Mouse (Mus musculus): ENCODE measurements around the gene Grb10. TPM values are rescaled to one million over a fixed set of nuclear protein-coding genes. Genes with fewer than 3 reads are reported as not detected.

Grb10 gene
- total RNA-seq, 2 experiments from 2014 or later = 35.0 to 41.9 TPM

DNA sequence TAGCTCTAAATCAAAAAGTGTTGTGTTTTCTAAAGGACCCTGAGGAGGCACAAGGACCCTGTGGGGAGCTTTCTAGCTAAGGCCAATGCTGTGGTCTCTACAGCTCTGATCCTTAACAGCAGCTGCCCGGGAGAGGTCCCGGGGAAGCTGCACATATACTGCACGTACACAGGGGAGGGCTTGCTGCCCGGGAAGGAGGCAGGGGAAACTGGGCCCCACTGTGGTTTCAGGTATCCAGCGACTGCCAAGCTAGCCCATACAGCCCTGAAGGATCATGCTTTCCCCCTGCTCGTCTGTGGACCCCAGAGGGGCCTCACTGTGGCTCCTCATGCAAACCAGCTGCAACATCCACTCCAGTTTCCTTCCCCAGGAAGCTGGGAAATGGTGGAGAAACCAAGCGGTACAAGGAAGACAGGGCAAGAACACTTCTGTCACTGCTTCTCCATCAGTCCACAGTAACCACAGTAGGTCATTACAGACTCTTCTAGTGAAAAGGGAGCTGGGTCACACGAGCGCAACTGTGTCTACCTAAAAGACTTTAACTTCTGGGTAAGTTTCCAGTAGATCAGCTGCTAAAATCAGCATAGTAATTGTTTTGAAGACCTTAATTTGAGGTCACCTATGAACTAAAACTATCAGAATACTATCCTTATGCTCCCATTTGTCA lies 90.0 kb downstream of the Grb10 start:
- DNase-seq (ENCODE audit: low spot score in 2 of 2) = no peak

DNA sequence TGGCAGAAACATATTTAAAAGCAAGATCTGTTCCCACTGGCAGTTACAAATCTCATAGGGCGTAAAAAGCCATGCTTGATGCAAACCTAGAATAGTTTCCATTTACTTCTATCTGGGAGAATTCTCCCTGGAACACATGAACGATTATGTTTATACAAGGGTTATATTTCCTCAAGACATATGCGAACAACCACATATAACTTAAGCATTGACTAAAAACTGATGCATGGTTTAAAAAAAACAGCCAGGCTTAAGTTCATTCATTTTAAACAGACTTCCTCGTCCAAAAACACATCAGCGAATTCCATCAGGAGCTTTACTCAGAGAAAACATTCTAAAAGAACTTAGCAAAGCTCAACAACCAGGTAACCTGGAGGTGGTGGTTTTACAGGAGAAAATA lies 90.6 kb downstream of the Grb10 start:
- no peak for DNase-seq (ENCODE audit: low spot score in 2 of 2)

DNA sequence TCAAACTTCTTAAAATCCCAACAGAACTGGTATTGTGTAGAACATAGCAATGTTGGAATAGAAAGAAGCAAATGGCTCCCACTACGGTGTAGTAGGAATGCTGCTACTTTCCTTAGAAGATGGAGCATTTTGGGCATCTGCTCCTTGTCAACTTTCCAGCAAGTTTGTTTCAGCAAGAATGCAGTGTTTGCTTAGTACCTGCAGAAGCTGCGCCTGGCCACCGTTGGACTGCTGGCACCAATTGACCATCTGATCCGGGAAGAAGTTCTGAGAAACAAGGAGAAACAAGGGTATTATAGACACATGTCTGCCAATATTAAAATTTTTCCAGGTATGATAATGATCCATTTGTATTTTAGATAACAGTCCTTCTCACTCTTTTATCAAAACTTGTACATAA lies 92.7 kb downstream of the Grb10 start:
- DNase-seq (ENCODE audit: low spot score in 2 of 2) = no peak

DNA sequence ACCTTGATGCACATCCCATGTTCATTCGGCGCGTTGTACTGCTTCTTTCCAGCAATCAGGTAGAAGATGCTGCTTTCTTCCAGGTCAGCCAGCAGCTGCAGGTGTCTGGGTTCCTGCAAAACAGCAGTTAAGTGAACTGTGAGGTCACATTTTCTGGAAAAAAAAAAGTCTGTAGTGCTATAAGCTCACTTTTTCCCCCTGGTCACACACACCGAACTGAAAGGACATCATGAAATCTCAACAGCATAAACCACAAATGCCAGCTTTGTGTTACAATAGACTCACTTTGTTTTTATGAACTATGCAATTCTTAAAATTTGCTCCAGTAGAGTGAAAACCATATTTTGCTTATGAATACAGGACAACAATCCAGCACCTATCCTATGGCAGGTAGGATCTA lies 93.7 kb downstream of the Grb10 start:
- no peak for DNase-seq (ENCODE audit: low spot score in 2 of 2)

DNA sequence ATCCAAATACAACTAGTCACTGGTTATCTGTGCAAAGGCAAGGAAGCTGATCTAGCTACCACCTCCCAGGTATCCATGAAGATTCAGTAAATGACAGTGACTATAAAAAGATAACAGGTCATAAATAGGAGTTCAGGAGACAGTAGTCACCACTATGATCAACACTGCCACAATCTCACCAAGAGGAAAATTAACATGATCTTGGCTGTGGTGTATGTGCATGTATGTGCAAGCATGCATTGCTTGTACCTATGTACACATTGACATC lies 94.5 kb downstream of the Grb10 start:
- DNase-seq (ENCODE audit: low spot score in 2 of 2) = no peak

DNA sequence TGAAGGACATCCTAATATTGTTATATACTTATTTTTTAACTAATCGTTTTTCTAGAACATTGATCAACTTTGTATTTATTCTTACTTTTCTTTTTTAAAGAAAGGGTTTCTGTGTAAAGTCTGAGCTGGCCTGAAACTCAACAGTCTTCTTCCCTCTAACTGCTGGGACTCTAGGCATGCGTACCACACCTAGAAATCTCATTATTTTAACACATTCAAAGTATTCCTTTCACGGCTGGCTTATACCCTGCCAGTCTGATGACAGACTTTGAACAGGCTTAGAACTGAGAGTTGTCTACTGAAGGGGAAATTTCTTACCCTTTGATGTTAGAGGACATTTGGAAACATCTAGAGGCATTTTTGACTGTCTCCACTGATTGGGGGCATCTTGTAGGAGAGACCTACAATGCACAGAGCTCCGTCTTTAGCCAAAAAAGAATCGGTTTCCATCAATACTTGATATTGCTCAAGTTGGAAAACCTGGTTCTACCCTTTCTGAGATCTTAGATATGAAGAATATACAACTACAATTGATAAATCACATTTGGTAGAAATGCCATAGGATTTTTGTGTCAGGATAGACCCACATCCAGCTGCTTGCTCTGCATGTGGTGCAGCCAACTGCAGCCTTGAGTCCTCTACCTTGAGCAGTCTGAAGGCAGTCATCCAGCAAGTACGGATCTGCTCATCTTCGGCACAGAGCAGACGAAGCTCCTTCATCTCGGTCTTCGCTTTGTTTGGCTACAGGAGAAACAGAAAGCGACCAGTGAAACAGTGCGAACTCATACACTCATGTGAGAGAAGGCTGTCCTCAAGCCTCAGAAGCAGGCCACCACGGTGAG lies 95.0 kb downstream of the Grb10 start:
- no peak for DNase-seq (ENCODE audit: low spot score in 2 of 2)

DNA sequence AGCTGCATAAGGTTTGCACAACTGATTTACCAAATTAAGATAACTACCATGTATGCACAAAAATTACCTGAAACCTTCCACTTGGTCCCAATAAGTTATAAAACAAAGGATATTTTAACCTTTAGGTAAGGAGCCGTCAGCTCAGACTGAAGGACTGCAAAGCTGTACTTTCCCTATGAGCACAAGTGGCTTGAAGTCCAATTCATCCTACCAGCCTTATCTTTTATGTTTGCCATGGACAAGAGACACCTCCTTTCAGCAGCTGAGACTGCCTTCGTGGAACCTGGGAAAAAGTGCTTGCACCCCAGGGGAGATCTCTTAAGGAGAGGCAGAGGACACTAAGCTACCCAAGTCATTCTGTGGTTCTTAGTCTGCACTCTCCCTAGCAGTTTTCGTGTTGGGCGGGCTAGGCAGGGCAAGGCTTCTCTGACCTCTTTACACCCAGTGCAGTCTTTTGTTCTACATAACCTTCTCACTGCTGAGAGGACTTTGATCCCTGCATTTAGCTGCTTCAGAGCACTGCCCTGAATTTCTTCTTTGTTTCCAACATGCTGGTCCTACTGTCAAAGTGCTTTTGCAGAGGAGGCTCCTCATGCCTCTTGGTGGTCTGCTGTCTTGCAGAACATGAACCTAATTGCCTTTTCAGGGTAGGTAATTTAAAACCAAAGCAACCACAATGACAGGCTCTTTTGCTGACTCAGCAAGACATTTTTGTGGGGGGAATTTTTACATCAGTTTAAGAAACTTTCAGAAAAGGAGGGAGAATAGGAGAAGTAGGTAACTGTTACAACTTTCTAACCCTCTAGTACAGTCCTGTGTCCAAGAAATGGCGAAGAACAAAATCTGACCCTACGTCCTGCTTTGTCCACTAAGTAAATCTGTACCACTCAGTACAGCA lies 95.9 kb downstream of the Grb10 start:
- no peak for DNase-seq (ENCODE audit: low spot score in 2 of 2)

DNA sequence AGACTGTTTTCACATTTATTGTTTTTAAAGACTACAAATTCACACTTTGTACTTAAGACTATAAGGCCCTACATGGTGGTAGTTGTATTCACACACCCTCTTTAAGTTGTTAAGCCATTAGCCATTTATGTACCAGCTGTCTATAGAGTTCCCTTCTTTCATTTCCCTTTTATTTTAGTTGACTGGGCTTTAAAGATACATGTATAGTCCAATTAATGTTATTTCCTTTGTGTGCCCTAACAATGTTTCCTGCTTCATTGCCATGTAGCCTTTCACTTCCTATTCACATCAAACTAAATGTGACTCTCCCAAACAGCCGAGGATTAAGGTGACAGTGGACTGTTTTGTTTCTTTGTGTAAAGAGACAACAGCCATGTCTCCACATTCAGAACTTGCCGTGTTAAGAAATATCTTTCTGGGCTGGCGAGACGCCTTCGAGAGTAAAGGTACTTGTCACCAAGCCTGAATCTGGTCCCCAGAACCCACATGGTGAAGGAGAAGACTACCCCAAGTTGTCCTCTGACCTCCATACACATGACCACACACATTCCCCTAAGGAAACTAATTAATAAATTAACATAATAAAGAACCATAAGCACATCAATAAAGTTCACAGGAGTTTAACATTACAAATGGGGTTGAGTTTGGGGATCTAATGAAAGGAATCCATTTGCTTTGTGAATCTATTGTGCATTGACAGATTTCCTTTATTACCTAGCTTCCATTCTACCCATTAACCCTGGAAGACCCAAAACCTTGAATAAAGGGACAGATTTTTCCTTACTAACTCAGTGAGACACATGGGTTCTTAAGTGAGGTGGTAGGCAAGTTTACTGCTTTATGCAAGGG lies 97.4 kb downstream of the Grb10 start:
- no peak for DNase-seq (ENCODE audit: low spot score in 2 of 2)

DNA sequence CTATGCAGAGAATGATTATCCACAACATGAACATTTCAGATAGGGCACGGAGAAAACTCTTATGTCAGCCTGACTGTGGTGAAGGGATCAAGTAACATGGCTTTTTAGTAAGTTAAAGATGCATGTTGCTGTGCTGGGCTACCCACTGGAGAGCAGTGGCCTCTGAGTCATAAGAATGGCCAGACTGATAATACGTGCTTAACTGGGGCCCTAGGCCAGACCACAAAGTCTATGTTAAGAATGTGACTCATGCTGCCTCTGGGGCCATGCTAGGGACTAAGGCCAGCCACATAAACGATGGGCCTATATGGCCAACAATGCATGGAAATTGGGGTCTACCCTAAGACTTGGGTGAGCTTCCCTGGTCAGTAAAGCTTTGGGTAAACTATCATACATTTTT lies 98.9 kb downstream of the Grb10 start:
- DNase-seq (ENCODE audit: low spot score in 2 of 2) = no peak

DNA sequence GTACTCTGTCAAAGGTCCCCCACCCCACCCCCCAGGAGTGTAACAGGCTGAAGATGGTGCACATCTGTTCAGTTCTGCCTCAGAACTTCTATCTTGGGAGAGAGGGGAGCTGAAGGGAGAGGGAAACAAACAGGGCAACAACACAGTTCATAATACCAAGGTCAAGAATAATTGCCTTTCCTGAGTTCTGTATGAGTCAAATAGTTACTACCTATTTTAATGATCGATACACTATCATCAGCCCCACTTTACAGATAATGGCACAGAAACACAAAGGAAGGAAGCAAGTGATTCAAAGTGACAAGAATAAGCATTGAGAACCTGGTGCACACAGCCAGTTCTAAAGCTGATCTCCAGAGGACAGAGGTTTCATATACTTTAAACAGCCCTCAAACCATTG lies 99.9 kb downstream of the Grb10 start:
- DNase-seq (ENCODE audit: low spot score in 2 of 2) = no peak

DNA sequence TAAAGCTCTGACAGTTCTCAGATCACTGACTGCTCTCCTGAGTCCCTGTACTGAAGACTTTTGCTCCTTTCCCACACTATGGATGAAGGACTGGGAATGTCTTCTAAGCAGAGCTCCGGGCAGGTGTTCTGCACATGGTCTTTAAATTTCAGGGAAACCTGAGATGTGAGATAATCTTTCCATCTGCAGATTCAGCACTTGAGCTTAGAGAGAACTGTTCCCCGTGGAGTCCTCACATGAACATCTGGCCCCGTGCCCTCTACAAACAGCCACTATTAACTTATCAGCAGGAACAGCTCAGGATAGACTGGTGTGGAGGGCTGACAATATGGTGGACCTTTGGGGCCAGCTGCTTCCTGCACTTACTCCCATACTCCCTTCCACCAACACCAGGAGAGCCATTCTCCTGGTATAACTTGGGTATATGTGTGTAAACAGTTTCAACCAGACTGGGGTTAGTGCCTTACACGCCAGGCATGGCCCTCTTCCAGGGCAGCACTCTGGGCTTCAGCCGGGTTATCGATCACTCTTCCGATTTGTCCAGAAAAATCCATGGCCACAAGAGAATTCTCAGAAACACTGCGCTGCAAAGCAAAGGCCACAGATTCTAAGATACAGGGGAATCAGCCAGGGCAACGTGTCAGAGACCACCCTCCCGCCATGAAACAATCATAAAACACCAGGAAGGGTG lies 101.0 kb downstream of the Grb10 start:
- DNase-seq (ENCODE audit: low spot score in 2 of 2) = no peak

DNA sequence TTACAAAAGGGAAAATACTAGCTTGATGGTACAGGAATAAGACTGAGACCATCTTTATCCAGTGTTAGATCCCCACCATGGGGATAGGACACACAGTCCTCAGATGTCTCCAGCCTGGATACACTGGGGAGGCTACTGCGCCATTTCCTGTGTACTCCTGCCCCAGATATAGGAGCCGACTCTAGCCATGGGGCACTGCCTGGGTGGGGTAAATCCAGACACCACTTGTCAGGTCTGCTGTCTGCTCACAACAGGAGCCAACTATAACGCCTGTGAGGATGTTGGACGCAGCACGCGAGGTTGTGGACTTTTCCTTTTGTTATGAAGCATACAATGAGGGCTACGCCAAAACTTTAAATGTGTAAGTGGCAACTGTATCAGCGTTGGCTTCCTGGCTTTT lies 103.7 kb downstream of the Grb10 start:
- DNase-seq (ENCODE audit: low spot score in 2 of 2) = no peak

DNA sequence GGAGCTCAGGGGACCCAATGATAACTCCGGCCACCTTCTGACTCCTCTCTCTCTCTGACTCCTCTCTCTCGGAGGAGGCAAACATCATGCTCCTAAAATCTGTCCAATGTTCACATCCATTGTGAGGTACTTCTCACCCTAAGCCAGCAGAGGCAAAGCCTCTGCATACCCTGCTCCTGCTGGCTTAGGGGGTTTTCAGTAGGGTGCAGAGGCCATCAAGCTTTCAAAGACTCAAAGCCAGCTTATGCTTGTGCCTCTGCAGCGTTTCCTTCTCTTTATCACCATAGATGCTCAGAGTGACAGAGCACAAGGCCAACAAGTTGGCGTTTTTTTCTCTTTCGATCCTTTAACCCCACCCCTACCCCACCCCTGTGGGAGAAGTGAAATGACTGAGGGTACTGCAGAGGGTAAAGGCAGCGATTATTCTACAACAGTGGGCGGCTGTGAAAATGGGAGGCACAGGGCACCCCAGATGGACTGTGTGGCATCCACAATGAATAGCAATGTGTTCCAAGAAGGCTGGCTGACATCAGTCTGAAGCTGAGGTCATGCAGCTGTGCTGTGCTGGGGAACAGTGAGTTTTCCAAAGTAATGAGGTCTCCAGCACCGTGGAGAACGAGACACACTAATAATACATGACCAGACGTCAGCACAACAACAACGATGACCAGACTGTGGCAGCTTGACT lies 106.2 kb downstream of the Grb10 start:
- DNase-seq (ENCODE audit: low spot score in 2 of 2) = peak; percentile 5 to 13

DNA sequence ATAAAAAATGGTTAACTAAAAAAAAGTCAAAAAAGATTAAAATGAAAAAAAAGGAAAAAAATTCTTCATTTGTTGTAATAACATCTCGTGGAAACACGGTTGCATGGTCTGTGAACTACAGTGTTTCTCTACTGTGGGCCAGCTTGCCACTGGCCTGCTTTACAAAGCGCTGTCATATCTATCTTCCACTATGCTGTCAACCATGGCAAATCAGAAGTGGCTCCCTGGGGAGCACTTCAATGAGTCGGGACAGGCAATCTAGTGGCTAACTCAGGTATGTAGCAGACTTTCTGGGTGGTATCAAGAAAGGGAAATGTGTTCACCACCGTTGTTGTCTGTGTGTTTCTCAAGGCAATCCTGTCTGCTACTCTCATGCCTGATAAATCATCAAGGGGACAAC lies 106.8 kb downstream of the Grb10 start:
- DNase-seq (ENCODE audit: low spot score in 2 of 2) = no peak

DNA sequence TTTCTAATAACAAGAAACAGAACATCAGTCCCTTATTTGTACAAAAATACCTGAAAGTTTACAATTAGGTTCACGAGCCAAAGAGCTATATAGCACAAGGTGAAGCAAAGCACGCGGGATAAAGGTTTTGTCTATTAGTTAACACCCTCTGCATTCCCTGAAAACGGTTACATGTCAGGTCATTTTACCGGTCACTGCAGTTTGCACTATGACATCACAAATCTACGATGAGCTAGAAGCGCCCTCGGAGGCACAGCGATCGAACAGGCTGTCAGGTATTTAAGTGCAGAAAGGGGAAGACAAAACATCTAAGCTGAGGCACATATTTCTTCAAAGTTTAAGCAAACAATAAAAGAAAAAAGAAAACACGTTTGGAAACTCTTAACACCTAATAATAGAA lies 108.0 kb downstream of the Grb10 start:
- DNase-seq (ENCODE audit: low spot score in 2 of 2) = no peak

DNA sequence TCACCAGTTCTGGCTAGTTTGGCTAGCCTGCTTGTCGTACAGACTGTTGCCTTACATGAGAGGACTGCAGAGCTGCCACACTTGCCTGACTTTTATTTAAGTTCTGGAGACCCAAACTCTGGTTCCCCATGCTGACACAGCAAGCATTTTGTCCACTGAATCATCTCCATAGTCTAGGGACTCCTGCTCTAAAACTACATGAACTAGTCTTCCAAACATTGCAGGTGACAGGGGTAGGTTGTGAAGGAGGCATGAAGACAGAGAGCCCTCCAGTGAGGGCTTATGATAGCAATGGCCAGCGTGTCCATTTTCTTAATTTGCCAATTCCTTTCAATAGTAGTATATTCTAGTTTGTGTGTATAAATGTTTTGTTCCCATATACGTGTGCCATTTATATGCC lies 109.4 kb downstream of the Grb10 start:
- DNase-seq (ENCODE audit: low spot score in 2 of 2) = no peak

DNA sequence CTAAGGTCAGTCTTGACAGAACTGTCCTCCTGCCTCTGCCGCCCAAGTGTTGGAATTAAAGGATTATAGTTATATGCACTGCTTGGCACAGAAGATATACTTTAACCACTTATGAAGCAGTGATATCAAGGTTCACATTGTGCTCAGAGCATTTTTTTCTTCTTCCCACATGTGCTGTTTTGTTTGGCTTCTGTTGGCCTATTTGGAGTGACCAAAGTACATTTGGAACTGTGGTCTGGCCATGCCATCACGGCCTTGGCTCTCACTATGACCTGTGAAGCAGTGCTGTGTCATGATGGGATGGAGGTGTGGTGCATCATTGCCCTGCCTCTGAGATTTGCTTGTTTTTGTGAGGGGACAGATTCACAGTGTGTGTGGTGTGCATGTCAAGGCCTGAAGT lies 109.9 kb downstream of the Grb10 start:
- no peak for DNase-seq (ENCODE audit: low spot score in 2 of 2)

DNA sequence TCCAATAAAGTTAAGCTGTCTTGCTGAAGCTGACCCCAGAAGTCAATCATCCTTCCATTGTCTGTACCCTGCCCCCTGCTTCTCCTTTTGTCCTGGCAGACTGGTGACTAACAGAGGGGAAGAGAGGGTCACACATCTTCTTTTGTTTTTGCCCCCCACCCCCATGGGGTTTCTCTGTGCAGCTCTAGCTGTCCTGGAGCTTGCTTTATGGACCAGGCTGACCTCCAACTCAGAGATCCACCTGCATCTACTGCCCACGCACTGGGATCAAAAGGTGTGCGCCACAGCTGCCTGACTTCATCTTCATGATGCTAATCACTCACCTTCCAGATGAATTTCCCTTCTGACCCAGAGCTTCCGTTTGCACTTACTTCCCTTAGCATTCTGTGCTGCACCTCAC lies 114.6 kb downstream of the Grb10 start:
- DNase-seq (ENCODE audit: low spot score in 2 of 2) = no peak

DNA sequence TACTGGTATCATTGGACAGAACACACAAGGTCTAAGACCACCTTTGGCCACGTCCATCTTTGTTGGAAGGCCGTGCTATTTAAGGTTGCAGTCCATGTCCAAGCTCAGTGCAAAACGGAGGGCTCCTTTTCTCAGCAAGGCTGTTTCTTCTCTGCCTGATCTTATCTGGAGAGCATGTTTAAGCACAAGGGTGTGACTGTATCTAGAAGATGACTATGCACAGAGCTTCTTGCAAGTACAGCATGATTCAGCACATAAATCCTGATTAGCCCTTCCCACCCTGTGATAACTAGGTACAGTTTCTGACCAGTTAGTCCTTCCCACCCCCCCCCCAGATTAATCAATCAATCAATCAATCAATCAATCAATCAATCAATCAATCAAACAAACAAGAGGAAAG lies 115.1 kb downstream of the Grb10 start:
- no peak for DNase-seq (ENCODE audit: low spot score in 2 of 2)

DNA sequence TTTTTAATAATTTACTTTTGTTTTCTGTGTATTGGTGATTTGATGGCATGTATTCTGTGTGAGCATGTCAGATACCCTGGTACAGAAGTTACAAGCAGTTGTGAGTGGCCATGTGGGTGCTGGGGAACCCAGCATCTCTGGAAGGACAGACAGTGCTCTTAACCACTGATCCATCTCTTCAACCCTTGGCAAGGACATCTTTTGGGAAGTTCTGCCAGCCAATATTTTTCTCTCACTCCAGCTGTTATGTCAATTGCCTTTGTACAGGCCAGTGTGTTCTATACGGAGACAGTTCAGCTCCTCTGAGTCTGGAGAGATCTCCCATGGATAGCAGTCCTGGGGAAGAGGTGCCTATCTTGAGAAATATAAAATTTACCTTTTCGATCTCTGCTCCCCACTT lies 116.4 kb downstream of the Grb10 start:
- no peak for DNase-seq (ENCODE audit: low spot score in 2 of 2)
